Mouse (Mus musculus) kidney, embryonic 14.5 days (tissue): ENCODE data around the gene D630003M21Rik. TPM values are rescaled to one million over a fixed set of nuclear protein-coding genes. Genes with fewer than 3 reads are reported as not detected.

ENCODE experiments used
- ATAC-seq: fragments of 200-750 bp; cut with Nextera tagmentation; 2 replicates; pipeline ENCODE4 v1.8.0; 2017; ENCODE audit warnings: moderate number of reproducible peaks, mild to moderate bottlenecking, moderate TSS enrichment, moderate library complexity; ENCODE audit not compliant: low FRiP score, low TSS enrichment
- H3K27ac ChIP-seq: fragments of 300-500 bp; sonication (generic); 2 replicates; pipeline ENCODE4 v1.5.1; 2014; ENCODE audit warnings: low read depth, mild to moderate bottlenecking, low read length, moderate library complexity, mixed read lengths
- H3K27me3 ChIP-seq: fragments of 300-500 bp; sonication (generic); 2 replicates; pipeline ENCODE4 v1.6.1; 2014; ENCODE audit warnings: mild to moderate bottlenecking, low read length; ENCODE audit not compliant: control insufficient read depth, insufficient read depth
- H3K36me3 ChIP-seq: fragments of 300-500 bp; sonication (generic); 2 replicates; pipeline ENCODE4 v1.6.1; 2014; ENCODE audit warnings: low read length, mixed read lengths; ENCODE audit not compliant: control insufficient read depth, insufficient read depth
- H3K4me1 ChIP-seq: fragments of 300-500 bp; sonication (generic); 2 replicates; pipeline ENCODE4 v1.6.1; 2014; ENCODE audit warnings: low read length, mixed read lengths; ENCODE audit not compliant: control insufficient read depth, insufficient read depth
- H3K4me2 ChIP-seq: fragments of 300-500 bp; sonication (generic); replicated peaks from 2 replicates; pipeline ENCODE4 v1.6.1; 2014; ENCODE audit warnings: low read depth, mild to moderate bottlenecking, low read length
- H3K4me3 ChIP-seq: fragments of 300-500 bp; sonication (generic); 2 replicates; pipeline ENCODE4 v1.5.1; 2014; ENCODE audit warnings: mild to moderate bottlenecking, low read length
- H3K9ac ChIP-seq: fragments of 300-500 bp; sonication (generic); 2 replicates; pipeline ENCODE4 v1.6.1; 2014; ENCODE audit warnings: low read depth, mild to moderate bottlenecking, low read length, moderate library complexity
- H3K9me3 ChIP-seq: fragments of 300-500 bp; sonication (generic); 2 replicates; pipeline ENCODE4 v1.6.1; 2016; ENCODE audit warnings: low read length; ENCODE audit not compliant: control insufficient read depth
- WGBS: fragments of 180-500 bp; shearing (Covaris S2); extraction: QIAGEN DNeasy Blood & Tissue Kit; methylation state at CpG from one replicate; pipeline ENCODE4 v1.1.7; 2014; 5-methylcytosine and 5-hydroxymethylcytosine counted together
- polyA plus RNA-seq: library from polyadenylated mRNA; unstranded; fragments of >200 nt; fragmentation: Nextera tagmentation; extraction: Ambion mirVana; gene quantifications from 2 replicates; pipeline ENCODE4 v1.2.1, GENCODE M21; 2014

D630003M21Rik gene
- polyA plus RNA-seq, 1 experiment from 2014 or later = 5.2 TPM

DNA sequence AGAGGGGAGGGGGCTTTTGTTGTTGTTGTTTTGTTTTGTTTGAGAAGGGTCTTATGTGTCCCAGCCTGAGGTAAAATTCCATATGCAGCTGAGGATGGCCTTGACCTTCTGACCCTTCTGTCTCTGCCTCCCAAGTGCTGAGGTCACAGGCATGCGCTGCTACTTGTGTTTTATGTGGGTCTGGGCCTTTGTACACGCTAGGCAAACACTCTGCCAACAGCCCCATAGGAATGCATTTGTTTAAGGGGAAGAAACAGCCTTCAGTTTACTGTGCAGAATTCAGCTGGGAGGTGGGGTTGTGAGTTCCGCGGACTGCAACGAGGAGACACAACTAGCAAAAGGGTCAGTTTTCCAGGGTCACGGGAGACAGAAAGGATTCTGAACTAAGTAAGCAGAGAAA lies 1.6 kb upstream of the D630003M21Rik start:
- Histone ChIP-seq H3K9me3 (no peaks in the 10 kb centered on the region), H3K4me1 (0 out of 2 replicates have a peak, but pooled peaks cover 14% of the 10 kb centered on the region), H3K4me3 (no peak overlapping the region), H3K9ac (no peak overlapping the region), H3K27ac (peak overlapping the region; percentile 17; the same call in 1 of the 2 replicates), H3K27me3 (no peaks in the 10 kb centered on the region), H3K36me3 (no peaks in the 10 kb centered on the region), H3K4me2 (no peak overlapping the region)
- ATAC-seq = no peak
- WGBS = 49% methylated on average over 6 of the region's 6 CpGs

DNA sequence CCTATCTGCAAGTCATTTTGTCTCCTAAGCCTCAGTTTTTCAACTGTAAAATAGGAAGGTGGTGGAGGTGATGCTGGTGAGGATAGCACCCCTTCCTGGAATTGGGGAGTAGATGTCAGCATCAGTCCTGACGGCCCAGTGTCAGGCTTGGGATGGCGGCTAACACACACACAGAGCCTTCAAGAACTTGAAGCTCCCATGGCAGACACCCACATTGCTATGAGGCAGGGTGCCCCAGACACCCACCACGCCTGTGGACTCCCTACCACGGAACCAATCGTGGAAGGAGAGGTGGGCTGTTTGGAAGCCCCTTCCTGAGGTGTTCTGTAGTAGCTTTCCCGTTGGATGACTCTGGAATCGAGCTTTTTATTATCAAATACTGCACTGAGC lies 476 bp upstream of the D630003M21Rik start:
- H3K27me3 ChIP-seq = no peaks in the 10 kb centered on the region
- ATAC-seq = no peak; the same call in 1 of the 2 replicates
- 31% methylated on average over 7 of the region's 7 CpGs for WGBS

DNA sequence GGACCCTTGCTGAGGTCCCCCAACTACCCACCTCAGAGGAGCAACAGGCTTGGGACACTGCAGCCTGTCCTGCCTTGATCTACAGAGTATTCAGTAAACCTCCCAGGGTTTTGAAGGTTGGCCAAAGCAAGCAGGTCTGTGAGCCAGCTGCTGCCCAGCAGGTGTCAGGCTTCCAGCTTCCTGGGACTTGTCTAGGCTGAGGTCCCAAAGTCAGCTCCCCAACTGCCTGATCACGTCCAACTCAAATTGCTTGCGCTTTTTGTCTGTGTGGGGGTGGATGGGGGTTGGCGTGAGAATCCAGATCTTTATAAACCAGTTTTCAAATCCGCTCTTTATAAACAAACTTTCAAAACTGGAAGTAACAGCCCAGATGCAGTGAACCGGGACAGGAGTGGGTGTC lies 3.7 kb downstream of the D630003M21Rik start:
- H3K27ac ChIP-seq = no peak overlapping the region
- WGBS = 61% methylated on average over 5 of the region's 5 CpGs
- no peak overlapping the region for H3K4me3 ChIP-seq
- H3K36me3 ChIP-seq = no peaks in the 10 kb centered on the region
- no peak for ATAC-seq
- H3K9ac ChIP-seq = no peak overlapping the region
- H3K9me3 ChIP-seq = no peaks in the 10 kb centered on the region
- H3K4me1 ChIP-seq = peaks cover 13% of the 10 kb centered on the region; the same call in 1 of the 2 replicates
- H3K27me3 ChIP-seq = no peaks in the 10 kb centered on the region
- H3K4me2 ChIP-seq = no peak overlapping the region

More for the DNA sequence above, 476 bp upstream of the D630003M21Rik start:
- no peaks in the 10 kb centered on the region for H3K36me3 ChIP-seq
- 0 out of 2 replicates have a peak, but pooled peaks cover 14% of the 10 kb centered on the region for H3K4me1 ChIP-seq
- H3K4me2 ChIP-seq = peak overlapping the region; percentile 91
- H3K9me3 ChIP-seq = no peaks in the 10 kb centered on the region
- peak overlapping the region; percentile 59 for H3K9ac ChIP-seq
- H3K27ac ChIP-seq = 0 out of 2 replicates have a peak overlapping the region, but pooled peaks have one; percentile 56
- H3K4me3 ChIP-seq = peak overlapping the region; percentile 45

DNA sequence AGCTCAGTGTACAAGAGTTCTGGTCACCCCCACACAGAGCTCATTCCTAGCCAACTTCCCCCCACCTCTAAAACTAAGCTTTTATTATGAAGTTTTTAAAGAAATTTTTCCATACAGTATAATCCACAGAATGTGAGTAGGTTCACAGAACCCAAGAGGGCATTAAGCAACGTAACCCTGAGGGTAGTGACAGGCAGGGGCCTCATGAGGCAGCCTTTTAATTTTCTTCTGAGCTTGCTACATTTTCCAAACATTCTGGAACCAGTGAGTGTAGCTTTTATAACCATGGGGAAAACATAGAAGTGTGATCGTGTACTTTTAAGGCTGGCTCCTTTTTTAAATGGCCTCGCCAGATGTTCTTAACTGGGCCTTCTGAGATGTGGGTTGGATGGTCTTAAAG lies 5.5 kb downstream of the D630003M21Rik start:
- no peak for ATAC-seq
- H3K27me3 ChIP-seq = no peaks in the 10 kb centered on the region
- H3K4me3 ChIP-seq = no peak overlapping the region
- no peak overlapping the region for H3K4me2 ChIP-seq
- H3K4me1 ChIP-seq = peaks cover 4% of the 10 kb centered on the region; the same call in 1 of the 2 replicates
- no peaks in the 10 kb centered on the region for H3K36me3 ChIP-seq
- no peak overlapping the region for H3K27ac ChIP-seq
- WGBS = 73% methylated on average over 3 of the region's 3 CpGs
- no peaks in the 10 kb centered on the region for H3K9me3 ChIP-seq
- H3K9ac ChIP-seq = no peak overlapping the region

- no peak overlapping the region for H3K4me3 ChIP-seq
- no peaks in the 10 kb centered on the region for H3K27me3 ChIP-seq
- 34% methylated on average over 4 of the region's 4 CpGs for WGBS
- H3K9ac ChIP-seq = no peak overlapping the region
- no peaks in the 10 kb centered on the region for H3K36me3 ChIP-seq
- H3K4me2 ChIP-seq = no peak overlapping the region
- no peak overlapping the region for H3K27ac ChIP-seq
- 0 out of 2 replicates have a peak, but pooled peaks have one; percentile 22 for ATAC-seq
- peaks cover 4% of the 10 kb centered on the region; the same call in 1 of the 2 replicates for H3K4me1 ChIP-seq
- H3K9me3 ChIP-seq = no peaks in the 10 kb centered on the region
Measured at GRCm38 (mm10) chr2:158222664-158223063, 6.4 kb downstream of the D630003M21Rik start.

GRCm38 (mm10) chr2:158221446-158222084 lies 7.5 kb downstream of the D630003M21Rik start:
- no peak for ATAC-seq
- no peak overlapping the region for H3K9ac ChIP-seq
- no peaks in the 10 kb centered on the region for H3K9me3 ChIP-seq
- no peaks in the 10 kb centered on the region for H3K36me3 ChIP-seq
- WGBS = 84% methylated on average over 9 of the region's 9 CpGs
- H3K27me3 ChIP-seq = no peaks in the 10 kb centered on the region
- no peak overlapping the region for H3K4me2 ChIP-seq
- H3K4me3 ChIP-seq = no peak overlapping the region
- H3K27ac ChIP-seq = no peak overlapping the region
- peaks cover 4% of the 10 kb centered on the region; the same call in 1 of the 2 replicates for H3K4me1 ChIP-seq

GRCm38 (mm10) chr2:158219562-158219961 lies 9.5 kb downstream of the D630003M21Rik start:
- Histone ChIP-seq H3K4me2 (no peak overlapping the region), H3K4me3 (no peak overlapping the region), H3K4me1 (peaks cover 20% of the 10 kb centered on the region), H3K27me3 (no peaks in the 10 kb centered on the region), H3K9ac (no peak overlapping the region), H3K27ac (no peak overlapping the region), H3K36me3 (no peaks in the 10 kb centered on the region), H3K9me3 (no peaks in the 10 kb centered on the region)
- 79% methylated on average over 2 of the region's 2 CpGs for WGBS
- no peak for ATAC-seq

- Histone ChIP-seq H3K9ac (no peak overlapping the region), H3K27me3 (no peaks in the 10 kb centered on the region), H3K4me2 (no peak overlapping the region), H3K36me3 (no peaks in the 10 kb centered on the region), H3K4me1 (peaks cover 15% of the 10 kb centered on the region), H3K27ac (peak overlapping the region; percentile 86), H3K4me3 (no peak overlapping the region), H3K9me3 (no peaks in the 10 kb centered on the region)
- 87% methylated on average over 8 of the region's 8 CpGs for WGBS
- no peak for ATAC-seq
Measured at GRCm38 (mm10) chr2:158216510-158216909, 12.5 kb downstream of the D630003M21Rik start.

DNA sequence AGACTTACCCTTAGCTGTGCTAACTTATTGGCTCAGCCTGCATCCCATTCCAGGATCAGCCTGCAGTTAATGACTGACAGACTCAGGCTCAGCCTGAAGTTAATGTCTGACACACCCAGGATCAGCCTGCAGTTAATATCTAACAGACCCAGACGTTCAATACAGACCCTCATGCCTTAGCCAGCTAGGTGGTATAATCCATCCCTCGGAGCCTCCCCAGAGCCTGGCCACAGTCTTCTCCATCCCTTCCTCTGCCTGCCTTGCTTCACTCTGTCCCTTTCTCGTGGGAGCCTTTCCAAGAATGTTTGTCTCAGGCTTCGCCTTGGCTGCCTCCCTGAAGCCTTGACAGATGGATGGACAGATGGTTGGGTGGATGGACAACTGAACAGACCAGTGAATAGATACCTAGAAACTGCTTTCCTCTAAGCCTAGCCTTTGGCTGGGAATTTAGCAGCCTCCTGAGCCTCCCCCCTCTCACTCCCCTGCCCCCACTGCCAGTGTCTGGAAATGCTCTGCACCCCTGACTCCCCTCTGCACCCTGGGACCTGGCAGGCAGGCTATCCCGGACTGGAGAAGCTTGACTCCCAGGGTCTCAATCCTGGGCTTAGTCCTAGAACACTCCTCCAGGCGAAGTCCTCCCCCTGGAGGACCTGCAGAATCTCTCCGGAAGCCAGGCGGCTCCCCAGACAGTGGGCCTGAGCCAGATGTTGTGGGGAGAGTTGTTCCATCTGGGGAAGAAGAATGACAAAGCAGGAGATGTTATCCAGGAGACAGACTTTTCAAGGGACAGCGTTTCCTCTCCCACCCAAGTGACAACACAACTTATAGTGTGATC lies 13.5 kb downstream of the D630003M21Rik start:
- H3K4me1 ChIP-seq = peaks cover 15% of the 10 kb centered on the region
- H3K9ac ChIP-seq = no peak overlapping the region
- peak overlapping the region; percentile 86 for H3K27ac ChIP-seq
- H3K36me3 ChIP-seq = no peaks in the 10 kb centered on the region
- no peaks in the 10 kb centered on the region for H3K9me3 ChIP-seq
- 45% methylated on average over 9 of the region's 9 CpGs for WGBS
- no peak overlapping the region for H3K4me3 ChIP-seq
- peak; percentile 77 for ATAC-seq
- H3K27me3 ChIP-seq = no peaks in the 10 kb centered on the region
- peak overlapping the region; percentile 8; the same call in 1 of the 2 replicates for H3K4me2 ChIP-seq
